Mouse (Mus musculus): ENCODE measurements around the gene Prr3.
"Not testable (repeated sequence)": the region's sequence is repeated elsewhere in the genome, so short reads cannot be mapped to it uniquely, and the experiment has no call there.

Prr3 gene

GRCm38 (mm10) chr17:35979401-35980362 lies at the start of gene Prr3, which contains the start of gene Gnl1:
TSS of gene Prr3 (minus strand) at chr17:35980236.
TSS of gene Gnl1 (plus strand) at chr17:35979851.
- peak; percentile 99 for DNase-seq (ENCODE audit: extremely low spot score, low spot score)

- DNase-seq (ENCODE audit: extremely low spot score, low spot score): no peak
Observed at GRCm38 (mm10) chr17:36028879-36029619, 49.0 kb upstream of the Prr3 start.

- no peak for DNase-seq (ENCODE audit: extremely low spot score, low spot score)
Observed at GRCm38 (mm10) chr17:36027663-36028062, 47.6 kb upstream of the Prr3 start.

GRCm38 (mm10) chr17:36025901-36026300 lies 45.9 kb upstream of the Prr3 start:
- no peak for DNase-seq (ENCODE audit: extremely low spot score, low spot score)

- DNase-seq (ENCODE audit: extremely low spot score, low spot score): no peak
Observed at GRCm38 (mm10) chr17:36025197-36025596, 45.2 kb upstream of the Prr3 start.

GRCm38 (mm10) chr17:36023710-36024654 lies 43.9 kb upstream of the Prr3 start:
- DNase-seq (ENCODE audit: extremely low spot score, low spot score): no peak

- no peak for DNase-seq (ENCODE audit: extremely low spot score, low spot score)
Observed at GRCm38 (mm10) chr17:36022922-36023321, 42.9 kb upstream of the Prr3 start.

- DNase-seq (ENCODE audit: extremely low spot score, low spot score): no peak
Observed at GRCm38 (mm10) chr17:36022098-36022497, 42.1 kb upstream of the Prr3 start.

- DNase-seq (ENCODE audit: extremely low spot score, low spot score): no peak
Observed at GRCm38 (mm10) chr17:36021309-36021708, 41.3 kb upstream of the Prr3 start.

GRCm38 (mm10) chr17:36020191-36021073 lies 40.4 kb upstream of the Prr3 start, which contains the start of gene H2-T24:
TSS of gene H2-T24 (minus strand) at chr17:36020560.
- no peak for DNase-seq (ENCODE audit: extremely low spot score, low spot score)

- no peak for DNase-seq (ENCODE audit: extremely low spot score, low spot score)
Observed at GRCm38 (mm10) chr17:36019519-36019918, 39.5 kb upstream of the Prr3 start.

GRCm38 (mm10) chr17:36018979-36019378 lies 38.9 kb upstream of the Prr3 start:
- DNase-seq (ENCODE audit: extremely low spot score, low spot score): no peak

GRCm38 (mm10) chr17:36017046-36017445 lies 37.0 kb upstream of the Prr3 start:
- DNase-seq (ENCODE audit: extremely low spot score, low spot score): no peak

- no peak for DNase-seq (ENCODE audit: extremely low spot score, low spot score)
Observed at GRCm38 (mm10) chr17:36014977-36015376, 34.9 kb upstream of the Prr3 start.

GRCm38 (mm10) chr17:36004409-36004808 lies 24.4 kb upstream of the Prr3 start:
- DNase-seq (ENCODE audit: extremely low spot score, low spot score): not testable (repeated sequence)

- no peak for DNase-seq (ENCODE audit: extremely low spot score, low spot score)
Observed at GRCm38 (mm10) chr17:36003331-36003730, 23.3 kb upstream of the Prr3 start.

GRCm38 (mm10) chr17:36001966-36002365 lies 21.9 kb upstream of the Prr3 start:
- no peak for DNase-seq (ENCODE audit: extremely low spot score, low spot score)

- no peak for DNase-seq (ENCODE audit: extremely low spot score, low spot score)
Observed at GRCm38 (mm10) chr17:36001121-36001897, 21.3 kb upstream of the Prr3 start.

GRCm38 (mm10) chr17:36000349-36000748 lies 20.3 kb upstream of the Prr3 start:
- DNase-seq (ENCODE audit: extremely low spot score, low spot score): no peak

Data from neural tube, embryonic 10.5 days (tissue).